ENCODE assay signal across 10 mouse cellular contexts in genomic region chr8:83974521-83974920, GRCm38 (mm10). TPM values are rescaled to one million over a fixed set of nuclear protein-coding genes. Genes with fewer than 3 reads are reported as not detected.
DNase-seq lines count a peak whose midpoint lies in the region; ATAC-seq lines count a peak whose summit lies in the region.
"Had no signal": no experiment of that assay in that cellular context is flagged by ENCODE, and none has a peak within 500 bp of the region (broad histone marks: within the 10 kb centered on the region; RNA-seq: fewer than 3 reads in every experiment).

No protein-coding gene starts in this region.

- H3K9ac ChIP-seq in hindbrain, embryonic 11.5 days (ENCODE audit: low read depth, low read length): no peak overlapping the region
- H3K9ac ChIP-seq in embryonic facial prominence, embryonic 15.5 days: no peak overlapping the region
- H3K9ac ChIP-seq in hindbrain, embryonic 16.5 days (ENCODE audit: low read depth, low read length): peak overlapping the region; percentile 30; the same call in 1 of the 2 replicates

- H3K4me1 ChIP-seq in hindbrain, embryonic 11.5 days (replicated peaks; ENCODE audit: control insufficient read depth, insufficient read depth, low read length): peaks cover 4% of the 10 kb centered on the region; the same call in 1 of the 2 replicates
- H3K4me1 ChIP-seq in hindbrain, embryonic 10.5 days (replicated peaks): peaks cover 48% of the 10 kb centered on the region
- H3K4me1 ChIP-seq in embryonic facial prominence, embryonic 15.5 days: peaks cover 44% of the 10 kb centered on the region
- H3K4me1 ChIP-seq in hindbrain, embryonic 16.5 days (ENCODE audit: control insufficient read depth, insufficient read depth, low read depth, low read length): peaks cover 33% of the 10 kb centered on the region

- H3K27me3 ChIP-seq in hindbrain, embryonic 11.5 days (ENCODE audit: control insufficient read depth, insufficient read depth, low read length): no peaks in the 10 kb centered on the region
- no peaks in the 10 kb centered on the region for H3K27me3 ChIP-seq in hindbrain, embryonic 10.5 days (ENCODE audit: insufficient read depth, poor library complexity, severe bottlenecking)
- no peaks in the 10 kb centered on the region for H3K27me3 ChIP-seq in embryonic facial prominence, embryonic 15.5 days
- no peaks in the 10 kb centered on the region for H3K27me3 ChIP-seq in hindbrain, embryonic 16.5 days (replicated peaks; ENCODE audit: control insufficient read depth, insufficient read depth, low read length)

- no peaks in the 10 kb centered on the region for H3K9me3 ChIP-seq in hindbrain, embryonic 11.5 days (ENCODE audit: control insufficient read depth, low read length)
- H3K9me3 ChIP-seq in hindbrain, embryonic 10.5 days: no peaks in the 10 kb centered on the region
- H3K9me3 ChIP-seq in embryonic facial prominence, embryonic 15.5 days (replicated peaks): no peaks in the 10 kb centered on the region
- H3K9me3 ChIP-seq in hindbrain, embryonic 16.5 days (ENCODE audit: control insufficient read depth, low read length): no peaks in the 10 kb centered on the region

- ATAC-seq in hindbrain, embryonic 11.5 days (ENCODE audit: low FRiP score): no peak
- ATAC-seq in embryonic facial prominence, embryonic 15.5 days (ENCODE audit: insufficient number of reproducible peaks, low FRiP score, low TSS enrichment, low read depth): no peak
- no peak for ATAC-seq in hindbrain, embryonic 16.5 days
- no peak for ATAC-seq in cerebellum, adult (ENCODE audit: insufficient number of reproducible peaks, low FRiP score, low TSS enrichment)

- H3K4me2 ChIP-seq in hindbrain, embryonic 11.5 days (replicated peaks; ENCODE audit: low read depth, low read length): 0 out of 2 replicates have a peak overlapping the region, but pooled peaks have one; percentile 14
- H3K4me2 ChIP-seq in embryonic facial prominence, embryonic 15.5 days (replicated peaks): peak overlapping the region; percentile 88; the same call in 1 of the 2 replicates
- H3K4me2 ChIP-seq in hindbrain, embryonic 16.5 days (ENCODE audit: low read length): peak overlapping the region; percentile 91

- H3K36me3 ChIP-seq in hindbrain, embryonic 11.5 days (ENCODE audit: control insufficient read depth, insufficient read depth, low read length): no peaks in the 10 kb centered on the region
- H3K36me3 ChIP-seq in hindbrain, embryonic 10.5 days: peaks cover 23% of the 10 kb centered on the region
- peaks cover 4% of the 10 kb centered on the region; the same call in 1 of the 2 replicates for H3K36me3 ChIP-seq in embryonic facial prominence, embryonic 15.5 days
- no peaks in the 10 kb centered on the region for H3K36me3 ChIP-seq in hindbrain, embryonic 16.5 days (ENCODE audit: control insufficient read depth, insufficient read depth, low read length)

- H3K4me3 ChIP-seq in hindbrain, embryonic 11.5 days (ENCODE audit: low read depth, low read length): no peak overlapping the region
- H3K4me3 ChIP-seq in hindbrain, embryonic 10.5 days: no peak overlapping the region; the same call in 1 of the 2 replicates
- peak overlapping the region; percentile 98; the same call in 1 of the 2 replicates for H3K4me3 ChIP-seq in embryonic facial prominence, embryonic 15.5 days (replicated peaks)
- H3K4me3 ChIP-seq in hindbrain, embryonic 16.5 days (ENCODE audit: low read length): no peak overlapping the region

- no peak for DNase-seq in hindbrain, embryonic 11.5 days (ENCODE audit: low spot score)
- DNase-seq in hindbrain, embryonic 10.5 days (ENCODE audit: low spot score): no peak
- DNase-seq in lung, postnatal 4 days: peak; percentile 44 to 63
- no peak for DNase-seq in frontal cortex, postnatal 25 days (ENCODE audit: low spot score in 2 of 2)
- DNase-seq in right cerebral cortex, adult 18-20 months: no peak
- DNase-seq: adrenal gland, postnatal 14 days; thymus, adult 2 months had no signal

- H3K27ac ChIP-seq in hindbrain, embryonic 11.5 days (ENCODE audit: low read depth, low read length): no peak overlapping the region
- no peak overlapping the region; the same call in 1 of the 2 replicates for H3K27ac ChIP-seq in hindbrain, embryonic 10.5 days
- H3K27ac ChIP-seq in embryonic facial prominence, embryonic 15.5 days (replicated peaks): no peak overlapping the region
- no peak overlapping the region for H3K27ac ChIP-seq in hindbrain, embryonic 16.5 days (ENCODE audit: low read depth, low read length)

- 89% methylated on average over 4 of the region's 4 CpGs for WGBS in hindbrain, embryonic 11.5 days
- WGBS in hindbrain, embryonic 10.5 days: 88% methylated on average over 4 of the region's 4 CpGs
- 77% methylated on average over 4 of the region's 4 CpGs for WGBS in embryonic facial prominence, embryonic 15.5 days
- WGBS in hindbrain, embryonic 16.5 days: 84% methylated on average over 4 of the region's 4 CpGs

RNA-seq across cellular contexts. Expression of gene Prkaca, which starts 1.7 kb away (rescaled TPM):
- 139 TPM in 2 replicates for polyA plus RNA-seq in hindbrain, embryonic 11.5 days (2014; fragmentation: Nextera tagmentation; extraction: Ambion mirVana)
- polyA plus RNA-seq in hindbrain, embryonic 10.5 days (2016; fragmentation: Nextera tagmentation; extraction: Ambion mirVana): 170 and 194 TPM in 2 replicates
- polyA plus RNA-seq in embryonic facial prominence, embryonic 15.5 days (2015; fragmentation: Nextera tagmentation; extraction: Ambion mirVana): 199 and 217 TPM in 2 replicates
- 202 and 254 TPM in 2 replicates for polyA plus RNA-seq in hindbrain, embryonic 16.5 days (2015; fragmentation: Nextera tagmentation; extraction: Ambion mirVana)

RNA-seq across cellular contexts. Expression of gene Asf1b, which starts 19.2 kb away (rescaled TPM):
- polyA plus RNA-seq in hindbrain, embryonic 11.5 days (2014; fragmentation: Nextera tagmentation; extraction: Ambion mirVana): 79.5 and 80.6 TPM in 2 replicates
- polyA plus RNA-seq in hindbrain, embryonic 10.5 days (2016; fragmentation: Nextera tagmentation; extraction: Ambion mirVana): 99.1 and 112 TPM in 2 replicates
- 56.8 and 57.2 TPM in 2 replicates for polyA plus RNA-seq in embryonic facial prominence, embryonic 15.5 days (2015; fragmentation: Nextera tagmentation; extraction: Ambion mirVana)
- 9.8 and 14.6 TPM in 2 replicates for polyA plus RNA-seq in hindbrain, embryonic 16.5 days (2015; fragmentation: Nextera tagmentation; extraction: Ambion mirVana)

RNA-seq across cellular contexts. Expression of gene Gm10644, which starts 19.5 kb away (rescaled TPM):
- polyA plus RNA-seq in hindbrain, embryonic 11.5 days (2014; fragmentation: Nextera tagmentation; extraction: Ambion mirVana): 0.93 and 1.2 TPM in 2 replicates
- 1.1 and 1.5 TPM in 2 replicates for polyA plus RNA-seq in hindbrain, embryonic 10.5 days (2016; fragmentation: Nextera tagmentation; extraction: Ambion mirVana)
- polyA plus RNA-seq in embryonic facial prominence, embryonic 15.5 days (2015; fragmentation: Nextera tagmentation; extraction: Ambion mirVana): 0.45 and 0.60 TPM in 2 replicates
- 0.97 and 0.98 TPM in 2 replicates for polyA plus RNA-seq in hindbrain, embryonic 16.5 days (2015; fragmentation: Nextera tagmentation; extraction: Ambion mirVana)

RNA-seq across cellular contexts. Expression of gene Samd1, which starts 23.0 kb away (rescaled TPM):
- polyA plus RNA-seq in hindbrain, embryonic 11.5 days (2014; fragmentation: Nextera tagmentation; extraction: Ambion mirVana): 15.1 and 17.0 TPM in 2 replicates
- 7.6 and 9.5 TPM in 2 replicates for polyA plus RNA-seq in hindbrain, embryonic 10.5 days (2016; fragmentation: Nextera tagmentation; extraction: Ambion mirVana)
- 10.3 and 13.2 TPM in 2 replicates for polyA plus RNA-seq in embryonic facial prominence, embryonic 15.5 days (2015; fragmentation: Nextera tagmentation; extraction: Ambion mirVana)
- polyA plus RNA-seq in hindbrain, embryonic 16.5 days (2015; fragmentation: Nextera tagmentation; extraction: Ambion mirVana): 5.9 and 6.2 TPM in 2 replicates

RNA-seq across cellular contexts. Expression of gene 1700067K01Rik, which starts 26.8 kb away (rescaled TPM):
- 0.80 and 0.93 TPM in 2 replicates for polyA plus RNA-seq in hindbrain, embryonic 11.5 days (2014; fragmentation: Nextera tagmentation; extraction: Ambion mirVana)
- polyA plus RNA-seq in hindbrain, embryonic 10.5 days (2016; fragmentation: Nextera tagmentation; extraction: Ambion mirVana): 0.52 and 0.54 TPM in 2 replicates
- polyA plus RNA-seq in embryonic facial prominence, embryonic 15.5 days (2015; fragmentation: Nextera tagmentation; extraction: Ambion mirVana): 1.2 and 1.8 TPM in 2 replicates
- polyA plus RNA-seq in hindbrain, embryonic 16.5 days (2015; fragmentation: Nextera tagmentation; extraction: Ambion mirVana): 0.90 and 0.94 TPM in 2 replicates

Comparison
In these comparisons a context has a peak if more than half of its experiments do, and no peak if none do; other contexts are left out.
1. DNase-seq: peak in lung, postnatal 4 days (2 of 2); none in hindbrain, embryonic 11.5 days (single experiment), hindbrain, embryonic 10.5 days (single experiment), frontal cortex, postnatal 25 days (0 of 2) and right cerebral cortex, adult 18-20 months (single experiment).
2. H3K4me2 ChIP-seq: peak in every context shown above with its lines; median percentile 91 in hindbrain, embryonic 16.5 days; 88 in embryonic facial prominence, embryonic 15.5 days; 14 in hindbrain, embryonic 11.5 days.